In the genomic region with DNA sequence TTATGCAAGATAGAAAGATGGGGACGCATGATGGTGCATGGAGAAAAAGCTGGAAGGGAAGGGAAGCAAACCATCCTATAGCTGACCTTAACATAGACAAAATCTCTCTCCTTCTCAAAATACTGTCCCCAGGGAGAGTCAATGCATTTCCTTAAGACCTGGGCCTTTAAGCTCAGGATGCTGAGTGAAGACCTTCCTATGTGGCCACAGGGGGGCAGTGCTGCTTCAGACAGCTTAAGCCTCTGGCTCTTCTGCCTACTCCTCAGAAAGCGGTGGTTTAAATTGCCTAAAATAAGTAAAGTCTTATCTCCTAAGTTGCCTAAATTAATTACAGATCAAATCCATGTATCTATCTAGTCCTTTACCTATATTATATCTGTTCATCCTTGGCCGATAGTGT, we compare ENCODE assay signal across 7 mouse cellular contexts.
A peak's percentile ranks its signal among the peaks of the same experiment; 100 is the strongest.
DNase-seq lines count a peak whose midpoint lies in the region; ATAC-seq and TF ChIP-seq lines count a peak whose summit lies in the region.
"Not testable (repeated sequence)": the region's sequence is repeated elsewhere in the genome, so short reads cannot be mapped to it uniquely, and the experiment has no call there.

No protein-coding gene starts in this region.

- H3K27ac ChIP-seq in intestine, postnatal 0 days (ENCODE audit: low read depth, low read length); liver, postnatal 0 days (ENCODE audit: low read depth): not testable (repeated sequence)

- H3K9me3 ChIP-seq in intestine, postnatal 0 days (ENCODE audit: control insufficient read depth); liver, postnatal 0 days (ENCODE audit: low read length): not testable (repeated sequence)

- not testable (repeated sequence) for H3K27me3 ChIP-seq in intestine, postnatal 0 days (replicated peaks; ENCODE audit: control insufficient read depth, insufficient read depth, low read length); liver, postnatal 0 days (ENCODE audit: insufficient read depth, low read length)

- peak; percentile 19 for TF ChIP-seq CTCF in intestine, postnatal 0 days (IDR thresholded peaks at IDR 0.05; ENCODE audit: low read depth)
- TF ChIP-seq CTCF in liver, postnatal 0 days (IDR thresholded peaks at IDR 0.05; ENCODE audit: low read depth): peak; percentile 17; the same call in 1 of the 2 replicates

- peak; percentile 73 for ATAC-seq in granulocyte monocyte progenitor cell, adult 5-6 weeks (replicated peaks; ENCODE audit: poor library complexity, severe bottlenecking)
- not testable (repeated sequence) for ATAC-seq in intestine, postnatal 0 days; liver, postnatal 0 days
- ATAC-seq in megakaryocyte-erythroid progenitor cell, adult 5-6 weeks (replicated peaks; ENCODE audit: low FRiP score, low TSS enrichment, poor library complexity, severe bottlenecking): peak; percentile 94

- H3K9ac ChIP-seq in intestine, postnatal 0 days (ENCODE audit: low read depth, low read length); liver, postnatal 0 days (replicated peaks): not testable (repeated sequence)

- H3K36me3 ChIP-seq in intestine, postnatal 0 days (ENCODE audit: control insufficient read depth, insufficient read depth); liver, postnatal 0 days (replicated peaks; ENCODE audit: insufficient read depth, low read length): not testable (repeated sequence)

- H3K4me1 ChIP-seq in intestine, postnatal 0 days (replicated peaks; ENCODE audit: control insufficient read depth, insufficient read depth, low read length); liver, postnatal 0 days (ENCODE audit: insufficient read depth): not testable (repeated sequence)

- not testable (repeated sequence) for H3K4me2 ChIP-seq in intestine, postnatal 0 days (replicated peaks; ENCODE audit: low read depth); liver, postnatal 0 days (ENCODE audit: low read depth, low read length)

- not testable (repeated sequence) for TF ChIP-seq EP300 in liver, postnatal 0 days (IDR thresholded peaks at IDR 0.05; ENCODE audit: low read depth)

- peak; percentile 13 for DNase-seq in T-cell, adult 2 months (ENCODE audit: low spot score)
- DNase-seq in liver, postnatal 0 days: not testable (repeated sequence)
- DNase-seq in thymus, postnatal 10 days (ENCODE audit: low spot score in 2 of 2): peak; percentile 2
- peak; percentile 1 to 15 for DNase-seq in thymus, postnatal 36 days

- not testable (repeated sequence) for H3K4me3 ChIP-seq in intestine, postnatal 0 days (ENCODE audit: low read depth, low read length); liver, postnatal 0 days (ENCODE audit: low read depth, low read length)

- no CpG with 5 or more reads among the region's 3 CpGs for WGBS in intestine, postnatal 0 days
- no CpG with 5 or more reads among the region's 3 CpGs for WGBS in liver, postnatal 0 days (ENCODE audit: insufficient replicate concordance)
